Mouse (Mus musculus) ZHBTc4 (cell line): ENCODE data around the gene Mast3.
"Not testable (repeated sequence)": the region's sequence is repeated elsewhere in the genome, so short reads cannot be mapped to it uniquely, and the experiment has no call there.

Experiments
- DNase-seq: peaks from one replicate; pipeline ENCODE4 v3.0.0-alpha.2; 2011; ENCODE audit warnings: low read depth, low spot score

The Mast3 gene

DNA sequence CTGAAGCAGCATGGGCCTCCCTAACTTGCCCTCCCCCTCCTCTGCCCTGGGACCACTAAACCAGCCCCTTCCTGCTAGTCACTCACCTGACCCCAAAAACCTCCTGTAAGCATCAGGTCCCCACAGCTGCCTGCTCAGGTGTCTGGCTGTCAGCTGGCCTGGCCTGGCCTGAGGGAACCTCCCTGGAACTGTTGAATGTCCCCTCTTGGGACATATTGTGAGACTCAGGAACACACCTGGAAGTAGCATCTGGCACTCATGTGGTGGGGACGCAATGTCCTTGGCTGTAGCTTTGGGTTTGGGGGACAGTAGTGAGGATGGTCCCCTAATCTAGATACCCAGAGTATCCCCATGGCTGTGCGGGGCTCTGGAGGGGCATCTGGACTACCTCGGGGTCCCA, 29.2 kb upstream of the Mast3 start:
- no peak for DNase-seq

DNA sequence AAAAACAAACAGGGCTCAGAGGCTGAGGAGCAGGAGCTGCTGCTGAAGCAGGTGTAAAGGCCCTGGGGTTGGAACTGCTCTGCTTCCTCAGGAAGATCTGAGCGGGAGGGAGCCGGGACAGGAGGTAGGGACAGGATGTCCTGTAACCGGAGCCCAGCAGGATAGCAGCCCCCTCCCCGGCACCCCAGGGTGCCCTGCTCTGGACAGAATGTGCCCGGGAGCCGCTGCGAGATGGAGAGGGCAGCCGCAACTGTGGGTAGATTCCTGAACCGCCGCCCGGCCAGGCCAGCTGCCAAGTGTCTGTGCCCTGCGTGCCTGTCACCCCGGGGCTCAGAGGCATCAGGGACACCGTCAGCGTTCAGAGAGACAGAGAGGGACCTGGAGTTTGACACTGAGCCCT, 28.7 kb upstream of the Mast3 start:
- no peak for DNase-seq

DNA sequence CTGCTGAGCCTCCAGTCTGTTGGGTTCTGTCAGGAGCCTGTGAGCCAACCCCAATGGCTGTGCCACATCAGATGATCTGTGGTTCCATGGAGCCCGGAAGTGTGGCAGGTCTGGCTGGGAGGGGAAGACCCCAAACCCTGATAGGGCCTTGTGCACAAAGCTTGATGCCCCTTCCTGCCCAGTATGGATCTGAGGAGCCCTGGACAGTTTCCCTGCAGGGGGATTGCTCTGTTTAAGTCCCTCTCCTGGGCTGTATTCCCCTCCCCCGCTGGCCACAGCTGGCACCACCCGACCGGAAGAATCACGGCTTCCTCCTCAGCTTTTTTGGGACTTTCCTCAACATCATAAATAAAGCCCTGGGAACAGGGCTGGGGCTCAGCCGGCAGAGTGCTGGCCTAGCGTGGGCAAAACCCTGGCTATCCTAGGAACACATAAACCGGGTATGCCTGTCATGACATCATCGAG, 28.2 kb upstream of the Mast3 start:
- no peak for DNase-seq

DNA sequence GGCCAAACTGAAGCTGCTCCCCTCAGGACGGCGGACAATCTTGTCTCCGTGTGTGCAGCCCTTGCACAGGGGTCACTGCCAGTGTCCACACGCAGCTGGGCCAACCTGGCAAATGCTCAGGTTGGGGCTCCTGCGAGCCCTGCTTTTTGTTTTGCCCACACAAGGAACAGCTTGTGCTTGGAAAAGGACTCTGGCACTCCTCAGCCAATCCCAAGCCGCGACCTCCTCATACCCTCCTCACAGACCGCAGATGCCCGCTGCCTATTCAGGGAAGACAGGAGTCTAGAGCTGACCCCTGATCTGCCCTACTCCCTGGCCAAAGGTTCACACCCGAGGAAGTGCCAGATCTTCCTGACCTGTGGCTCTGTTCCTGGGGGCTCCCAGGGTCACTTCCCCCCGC, 27.5 kb upstream of the Mast3 start:
- no peak for DNase-seq

DNA sequence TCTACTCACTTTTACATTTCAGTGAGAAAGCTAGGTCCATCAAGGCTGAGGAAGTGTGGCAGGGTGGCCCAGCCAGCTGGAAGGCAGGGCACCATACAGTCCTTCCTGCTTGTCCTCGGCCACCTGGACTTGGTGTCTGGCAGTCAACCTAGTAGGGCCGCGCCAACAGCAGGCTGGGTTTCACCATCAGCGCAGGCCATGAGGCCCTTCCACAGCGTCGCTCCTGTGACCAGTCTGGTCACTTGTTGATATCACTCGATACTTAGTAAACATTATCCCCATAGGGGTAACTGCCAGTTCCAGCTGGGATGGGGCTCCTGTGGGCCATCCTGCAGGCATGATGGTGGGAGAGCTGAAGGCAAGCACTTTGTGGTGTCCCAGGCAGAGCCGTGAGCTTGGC, 26.7 kb upstream of the Mast3 start:
- no peak for DNase-seq

DNA sequence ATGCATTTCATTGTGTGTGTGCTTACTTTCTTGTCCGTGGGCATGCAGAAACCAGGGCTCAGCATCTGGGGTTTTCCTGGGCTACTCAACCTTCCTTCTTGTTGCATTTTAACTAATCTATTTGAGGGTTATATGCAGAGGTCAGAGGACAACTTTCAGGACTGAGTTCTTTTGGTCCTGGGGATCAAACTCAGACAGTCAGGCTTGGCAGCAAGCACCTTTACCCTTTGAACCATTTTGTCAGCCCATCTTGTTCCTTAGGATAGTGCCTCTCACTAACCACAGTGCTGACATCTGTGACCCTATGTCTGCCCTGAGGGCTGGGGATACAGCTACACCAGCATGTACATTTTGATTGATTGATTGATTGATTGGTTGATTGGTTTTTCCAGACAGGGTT, 22.9 kb upstream of the Mast3 start:
- DNase-seq = no peak

DNA sequence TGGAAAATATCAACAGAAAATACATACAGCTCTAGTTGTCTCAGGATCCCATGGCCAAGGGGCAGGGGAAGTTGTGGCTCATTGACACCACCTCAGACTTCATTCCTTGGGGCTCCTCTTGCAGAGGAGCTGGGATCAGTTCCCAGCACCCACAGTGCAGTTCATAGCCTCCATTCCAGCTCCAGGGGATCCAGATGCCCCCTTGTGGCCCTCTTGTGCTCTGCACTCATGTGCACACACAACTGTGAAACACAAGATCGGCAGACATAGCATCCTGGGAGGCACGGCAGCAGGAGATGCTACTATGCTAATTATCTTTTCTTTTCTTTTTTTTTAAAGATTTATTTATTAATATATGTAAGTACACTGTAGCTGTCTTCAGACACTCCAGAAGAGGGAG, 22.2 kb upstream of the Mast3 start:
- peak; percentile 75 for DNase-seq

DNA sequence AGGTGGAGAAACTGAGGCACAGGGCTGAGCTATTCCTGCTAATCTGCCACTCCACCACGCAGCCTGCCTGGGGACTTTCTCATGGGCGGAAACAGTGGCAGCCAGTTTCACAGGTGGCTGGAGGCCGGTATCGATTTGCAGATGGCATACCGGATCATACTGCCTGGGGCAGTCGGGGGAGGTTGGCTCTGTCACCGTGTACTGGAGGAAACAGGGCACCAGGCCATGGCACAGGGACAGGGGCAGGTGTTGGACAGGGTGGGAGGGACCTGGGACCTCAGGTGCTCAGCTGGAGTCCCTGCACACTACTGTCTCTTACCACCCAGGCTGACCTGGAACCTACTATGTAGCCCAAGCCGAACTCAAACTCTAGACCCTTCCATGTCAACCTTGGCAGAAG, 21.0 kb upstream of the Mast3 start:
- no peak for DNase-seq

DNA sequence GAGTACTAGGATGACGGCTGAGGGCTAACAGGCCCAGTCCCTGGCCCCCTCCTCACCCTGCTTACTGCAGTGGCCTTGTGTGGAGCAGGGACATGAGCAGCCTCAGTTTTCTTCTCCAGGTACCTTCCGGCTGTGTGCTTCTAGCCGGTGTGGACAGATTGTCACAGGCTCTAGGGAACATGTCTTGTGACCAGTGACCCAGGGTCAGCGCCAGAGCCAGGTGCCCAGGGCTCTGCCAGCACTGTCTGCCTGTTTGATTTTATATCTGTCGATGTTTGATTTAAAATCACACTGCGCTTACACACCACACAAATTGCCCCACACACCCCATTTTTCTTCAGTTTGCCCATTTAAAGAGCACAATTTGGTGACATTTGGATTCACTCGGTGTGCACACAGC, 18.9 kb upstream of the Mast3 start:
- DNase-seq = no peak

DNA sequence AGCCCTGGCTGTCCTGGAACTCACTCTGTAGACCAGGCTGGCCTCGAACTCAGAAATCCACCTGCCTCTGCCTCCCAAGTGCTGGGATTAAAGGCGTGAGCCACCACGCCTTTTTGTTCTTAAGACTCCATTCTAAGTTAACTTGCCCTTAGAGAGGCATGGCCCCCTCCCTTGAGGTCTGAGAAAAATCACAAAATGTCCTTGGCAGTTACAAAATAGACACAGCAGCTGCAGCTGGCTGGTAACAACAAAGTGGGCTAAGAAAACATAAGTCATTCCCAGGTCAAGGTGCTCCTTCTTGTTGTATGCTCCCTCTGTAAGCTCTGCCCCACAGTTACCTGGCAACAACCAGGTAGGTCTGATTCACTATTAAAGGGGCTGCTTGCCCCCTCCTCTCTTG, 17.7 kb upstream of the Mast3 start:
- not testable (repeated sequence) for DNase-seq

DNA sequence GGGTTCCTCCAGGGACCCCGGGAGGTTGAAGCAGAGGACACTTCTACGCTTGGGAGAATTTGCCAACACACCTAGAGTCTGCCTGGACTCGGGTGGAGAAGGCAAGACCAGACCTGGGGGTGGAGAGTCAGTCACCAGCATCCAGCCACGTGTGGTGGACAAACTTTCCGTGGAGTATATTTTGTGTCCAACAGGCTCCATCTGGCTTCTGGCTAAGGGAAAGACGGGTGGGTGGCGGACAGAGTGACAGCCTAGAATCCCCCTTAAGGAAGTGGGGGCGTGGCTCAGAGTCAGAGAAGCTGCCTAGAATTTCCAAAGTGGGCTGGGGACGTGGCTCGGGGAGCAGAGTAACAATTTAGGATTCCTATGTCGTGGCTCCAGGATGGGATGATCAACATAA, 17.1 kb upstream of the Mast3 start:
- no peak for DNase-seq

DNA sequence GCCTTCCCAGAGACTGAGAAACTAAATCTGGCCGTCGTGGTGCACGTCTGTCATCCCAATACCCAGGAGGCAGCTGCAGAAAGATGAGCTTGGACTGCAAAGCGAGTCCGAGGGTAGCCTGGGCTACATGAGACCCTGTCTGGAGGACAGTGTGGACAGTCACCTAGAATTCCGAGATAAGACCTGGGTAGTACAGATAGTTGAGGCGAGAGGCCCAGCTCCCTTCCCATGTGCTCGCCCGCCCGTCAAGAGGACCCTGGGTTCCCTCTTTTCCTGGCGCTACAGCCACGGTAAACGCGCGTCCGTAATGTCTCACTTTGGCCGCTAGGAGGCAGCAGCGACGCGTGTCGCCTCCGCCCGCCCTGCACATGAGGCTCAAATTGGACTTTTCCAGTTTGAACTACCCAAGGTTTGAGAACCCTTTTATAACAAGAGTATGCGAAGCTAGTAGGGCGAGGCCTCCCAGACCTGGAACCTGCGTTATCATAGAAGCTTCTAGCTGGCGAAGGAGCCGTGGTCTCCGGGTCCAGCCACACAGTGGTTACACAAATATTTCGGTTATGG, 16.6 kb upstream of the Mast3 start:
- peak; percentile 91 for DNase-seq

DNA sequence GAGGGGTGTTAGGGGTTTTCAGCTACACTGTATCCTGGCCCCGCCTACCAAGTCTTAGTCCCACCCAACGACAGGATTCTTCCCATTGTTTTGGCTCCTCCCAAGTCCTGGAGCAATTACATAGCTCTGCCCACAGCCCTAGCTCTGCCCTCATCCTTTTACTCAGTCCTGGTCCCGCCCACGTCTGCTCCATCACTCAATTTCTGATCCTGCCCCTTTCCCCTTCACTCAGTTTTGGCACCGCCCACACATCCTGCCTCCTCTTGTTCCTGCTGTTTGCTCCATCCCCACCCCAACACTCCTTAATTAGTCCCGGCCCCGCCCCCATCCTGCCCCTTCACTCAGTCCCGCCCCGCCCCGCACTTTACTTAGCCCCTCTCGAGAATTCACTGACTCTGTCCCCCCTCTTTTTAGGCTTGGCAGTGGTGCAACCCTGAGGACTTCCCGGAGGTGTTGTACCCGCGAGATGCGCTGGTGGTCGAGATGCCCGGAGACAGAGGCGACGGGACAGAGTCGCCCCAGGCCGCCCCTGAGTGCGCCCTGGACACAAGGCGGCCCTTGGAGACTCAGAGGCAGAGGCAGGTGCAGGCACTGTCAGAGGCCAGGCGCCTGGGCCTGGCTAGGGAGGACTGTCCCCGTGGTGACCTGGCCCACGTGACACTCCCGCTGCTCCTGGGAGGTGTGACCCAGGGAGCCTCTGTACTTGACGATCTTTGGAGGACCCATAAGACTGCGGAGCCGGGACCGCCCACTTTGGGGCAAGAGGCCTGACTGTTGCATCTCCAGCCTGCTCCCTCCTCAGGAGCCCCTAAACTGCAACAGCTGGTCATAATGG, 15.5 kb upstream of the Mast3 start:
- peak; percentile 98 for DNase-seq

DNA sequence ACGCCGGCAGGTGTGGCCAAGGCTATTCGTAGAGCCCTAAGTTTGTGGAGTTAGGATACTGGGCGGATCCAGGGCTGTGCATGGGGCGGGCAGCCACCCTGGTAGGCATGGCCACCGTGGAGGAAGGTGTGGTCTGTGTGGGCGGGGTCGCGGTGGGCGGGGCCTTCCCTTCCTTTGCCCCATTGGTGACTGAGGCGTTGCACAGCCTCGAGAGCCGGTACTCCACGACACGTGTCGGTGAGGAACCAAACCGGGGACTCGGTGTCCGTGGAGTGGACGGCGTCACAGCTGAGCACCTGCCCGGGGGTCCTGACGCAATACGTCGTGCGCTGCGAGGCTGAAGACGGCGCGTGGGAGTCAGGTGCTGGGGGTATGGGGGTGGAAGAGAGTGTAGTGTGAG, 11.8 kb upstream of the Mast3 start:
- peak; percentile 78 for DNase-seq

DNA sequence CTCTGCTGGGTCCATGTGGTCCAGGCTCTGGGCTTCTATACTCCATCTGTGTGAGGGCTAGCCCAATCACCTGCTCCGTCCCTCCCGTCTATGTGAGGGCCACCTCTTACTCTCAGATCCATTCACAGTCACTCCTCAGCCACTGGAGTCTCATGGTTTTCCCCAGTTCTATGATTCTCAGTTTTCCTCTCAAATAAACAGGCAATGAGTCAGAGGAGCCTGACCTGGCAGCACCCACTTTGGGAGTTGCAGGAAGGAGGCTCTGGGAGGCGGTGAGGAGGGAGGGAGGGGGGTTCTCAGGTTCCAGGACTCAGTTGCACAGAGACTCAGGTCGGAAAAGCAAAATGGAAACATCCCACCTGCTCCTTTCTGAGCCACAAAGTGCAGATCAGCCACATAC, 8.0 kb upstream of the Mast3 start:
- no peak for DNase-seq

DNA sequence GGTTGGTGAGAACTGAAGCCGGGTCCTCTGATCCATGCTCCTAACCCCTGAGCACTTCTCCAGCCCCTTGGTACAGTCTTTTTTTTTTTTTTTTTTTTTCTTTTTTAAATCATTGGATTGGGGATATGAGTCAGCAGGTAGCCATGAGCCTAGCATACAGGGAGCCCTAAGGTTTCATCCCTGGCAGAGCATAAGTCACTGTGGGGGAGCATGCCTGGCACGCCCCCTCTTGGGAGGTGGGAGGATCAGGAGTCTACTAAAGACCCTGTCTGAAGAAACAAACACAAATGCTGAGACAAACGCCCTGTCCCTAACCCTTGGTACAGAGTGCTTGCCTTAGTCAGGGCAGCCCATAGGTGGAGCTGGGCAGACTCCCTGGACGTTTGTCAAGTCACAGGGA, 7.2 kb upstream of the Mast3 start:
- DNase-seq = no peak

DNA sequence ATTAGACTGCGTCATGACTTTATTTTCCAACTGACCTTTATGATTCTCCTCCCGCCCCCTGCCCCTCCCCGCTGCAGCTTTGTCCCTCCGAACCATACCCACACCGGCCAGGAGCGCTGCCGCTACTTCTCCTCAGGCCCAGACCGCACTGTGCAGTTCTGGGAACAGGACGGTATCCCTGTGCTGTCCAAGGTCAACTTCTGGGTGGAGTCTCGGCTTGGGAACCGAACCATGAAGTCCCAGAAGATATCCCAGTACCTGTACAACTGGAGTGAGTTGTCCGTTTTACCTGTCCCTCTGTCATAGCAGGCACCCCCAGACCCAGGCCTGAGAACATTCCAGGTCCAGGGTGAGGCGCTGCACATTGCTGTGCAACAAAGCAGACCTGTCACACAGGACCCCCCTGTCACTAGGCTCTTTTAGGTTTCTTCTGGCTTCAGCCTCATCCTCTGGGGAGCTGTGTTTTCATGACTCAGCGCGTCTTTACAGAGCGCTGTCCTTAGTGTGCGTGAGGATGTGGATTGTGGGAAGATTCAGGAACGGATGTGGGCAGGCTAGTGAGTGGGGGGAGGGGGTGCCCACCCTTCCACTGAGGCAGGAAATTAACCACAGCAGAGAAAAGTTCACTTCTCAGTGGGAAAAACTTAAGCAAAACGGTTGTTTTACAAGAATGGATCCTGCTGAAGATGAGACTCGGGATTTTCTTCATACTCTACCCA, 6.3 kb upstream of the Mast3 start:
- DNase-seq = peak; percentile 60

DNA sequence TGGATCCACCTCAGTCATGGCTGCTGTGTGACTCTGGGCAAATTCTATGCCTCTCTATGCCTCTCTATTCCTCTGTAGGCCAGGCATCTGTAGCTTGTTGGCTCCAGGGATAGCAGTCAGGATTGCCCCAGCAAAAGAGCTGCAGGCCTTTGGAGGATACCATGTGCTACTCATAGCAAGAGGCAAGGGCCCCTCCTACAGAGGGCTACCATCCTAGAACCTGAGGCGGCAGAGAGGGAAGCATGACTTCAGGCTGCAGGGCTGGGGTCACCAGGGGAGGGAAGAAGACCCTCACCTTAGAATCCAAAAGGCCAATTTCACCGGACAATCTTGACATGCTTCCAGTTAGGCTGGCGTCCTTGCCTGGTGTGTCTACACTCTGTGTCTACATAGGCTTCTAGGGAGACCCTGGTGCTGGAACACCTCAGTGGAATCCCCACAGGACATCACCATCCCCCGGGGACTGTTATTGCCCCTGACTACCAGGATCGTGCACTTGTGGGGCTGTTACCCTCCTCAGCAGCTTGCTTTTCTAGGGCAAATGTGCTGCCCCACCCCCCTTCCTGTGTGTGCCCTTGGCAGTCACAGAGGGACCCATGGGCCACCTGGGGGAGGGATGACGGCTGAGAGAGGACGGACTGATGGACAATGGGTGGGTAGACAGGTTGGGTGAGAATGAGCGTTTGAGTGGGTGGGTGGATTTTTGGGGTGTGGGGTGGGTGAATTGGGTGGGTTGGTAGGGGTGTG, 4.3 kb upstream of the Mast3 start:
- DNase-seq = no peak

DNA sequence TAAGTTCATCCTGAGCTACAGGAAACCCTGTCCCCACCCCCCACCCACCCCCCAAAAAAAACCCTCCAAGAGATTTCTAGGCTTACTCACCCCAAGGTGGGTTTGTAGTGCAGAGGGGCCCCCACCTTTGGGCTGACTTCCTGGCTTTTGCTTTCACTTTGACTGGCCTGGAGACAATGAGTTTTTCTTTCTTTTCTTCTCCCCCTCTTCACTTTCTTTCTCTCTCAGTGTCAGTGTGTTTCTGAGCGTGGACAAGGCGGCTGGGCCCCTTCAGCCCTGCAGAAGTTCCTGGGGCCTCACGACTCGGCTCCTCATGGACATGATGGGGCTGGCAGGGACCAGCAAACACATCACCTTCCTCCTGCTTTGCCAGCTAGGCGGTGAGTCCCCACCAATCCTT, 3.4 kb upstream of the Mast3 start, which contains the start of gene Il12rb1:
Il12rb1 (plus strand) TSS at position 211 of the 400 bp plus-strand sequence.
- no peak for DNase-seq

DNA sequence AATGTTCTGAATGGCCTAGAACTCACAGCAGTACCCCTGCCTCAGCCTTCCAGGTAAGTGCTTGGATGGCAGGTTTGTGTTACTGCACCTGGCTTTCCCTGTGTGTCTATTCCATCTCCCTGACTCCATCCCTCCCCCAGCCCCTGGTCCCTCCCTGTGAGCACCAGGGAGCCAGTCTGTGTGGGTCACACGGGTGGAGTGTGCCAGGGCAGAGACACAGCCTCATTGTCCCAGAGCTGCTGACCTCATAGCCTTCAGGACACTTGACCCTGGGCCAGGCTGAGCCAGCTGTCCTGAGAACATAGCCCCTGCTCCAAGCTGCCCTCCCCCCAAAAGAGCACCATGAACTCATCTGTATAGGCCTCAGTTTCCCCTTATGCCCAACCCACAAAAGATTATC, 2.5 kb upstream of the Mast3 start:
- no peak for DNase-seq

DNA sequence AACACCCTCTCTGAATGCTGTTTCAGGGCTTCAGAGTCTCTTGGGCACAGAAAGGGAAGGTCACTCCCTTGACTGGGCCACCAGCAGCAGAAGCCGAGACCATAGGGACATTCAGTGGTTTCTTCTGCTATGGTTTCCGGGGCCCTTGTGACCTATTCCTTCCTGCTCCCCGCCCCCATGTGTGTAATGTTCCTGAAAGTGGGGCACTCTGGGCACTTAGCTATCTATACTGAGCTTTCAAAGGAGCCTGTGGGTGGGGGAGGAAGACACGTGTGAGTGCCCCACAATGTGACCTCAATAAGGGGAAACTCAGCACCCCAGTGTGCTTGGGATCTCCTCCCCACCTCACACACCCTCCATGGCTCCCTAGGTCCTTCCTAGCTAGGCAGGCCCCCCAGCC, 1.7 kb upstream of the Mast3 start:
- no peak for DNase-seq
